Mouse (Mus musculus) embryonic stem cell, embryonic (primary cell): ENCODE measurements around the gene Ogfod2.

Experiments used
- CTCF ChIA-PET, 4 experiments: fragments of 300-600 bp in 2 of 4; fragments of 350-600 bp in 2 of 4; sonication (Branson Sonifier 250); formaldehyde crosslinking; loops; one replicate each; lab custom pipeline; 2022; ENCODE audit warnings: inconsistent platforms in 2 of 4; lab: Charles Lee
- POLR2A ChIA-PET, 4 experiments: fragments of 300-600 bp in 2 of 4; fragments of 350-600 bp in 2 of 4; sonication (Branson Sonifier 250); formaldehyde crosslinking; loops; one replicate each; lab custom pipeline; 2022; ENCODE audit warnings: antibody characterized with exemption in 4 of 4, inconsistent platforms in 1 of 4; lab: Charles Lee

The Ogfod2 gene

DNA sequence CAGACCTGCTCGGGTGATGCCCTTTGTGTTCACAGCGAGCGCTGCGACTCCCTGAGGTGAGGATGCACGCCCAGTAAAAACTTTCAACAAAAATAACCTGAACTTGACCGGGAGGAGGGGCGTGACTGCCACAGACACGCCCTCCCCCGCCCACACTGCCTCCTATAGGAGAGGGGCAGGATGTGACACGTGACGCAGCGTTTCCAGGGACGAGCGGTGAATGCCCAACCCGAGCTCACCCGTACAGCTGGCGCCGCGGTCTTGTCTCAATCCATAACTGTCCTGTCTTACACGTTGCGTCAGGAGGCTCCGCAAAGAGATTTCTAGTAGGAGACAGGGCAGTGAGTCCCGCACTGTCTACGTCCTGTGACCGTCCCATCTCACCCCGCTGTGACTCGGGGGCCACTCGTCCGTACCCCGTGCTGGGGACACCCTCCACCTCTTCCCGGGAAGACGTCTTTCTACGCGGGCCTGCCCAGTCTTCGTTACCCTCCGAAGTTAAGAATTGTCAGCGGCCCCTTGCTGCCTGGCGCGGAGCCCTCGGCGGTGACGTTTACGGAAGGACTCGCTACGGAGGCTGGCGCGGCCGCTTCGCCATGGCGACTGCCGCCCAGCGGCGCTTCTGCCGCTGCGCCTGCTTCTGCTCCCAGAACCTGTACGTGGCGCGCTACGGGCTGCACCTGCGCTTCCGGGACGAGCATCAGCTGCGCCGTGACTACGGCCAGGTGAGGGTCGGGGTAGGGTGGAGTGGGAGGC, at the start of gene Ogfod2:
Gene Ogfod2, plus strand, starts transcription at position 556 of the 756 bp plus-strand sequence.
- CTCF ChIA-PET: interaction anchor here in 3 of 4 experiments (0.6 to 3.1 kb wide), 12 partner anchors 9 to 214 kb away, joined by 3 to 13 read pairs (median 4); partner anchors contain the start of gene Abcb9 (in 1 of the 3)

DNA sequence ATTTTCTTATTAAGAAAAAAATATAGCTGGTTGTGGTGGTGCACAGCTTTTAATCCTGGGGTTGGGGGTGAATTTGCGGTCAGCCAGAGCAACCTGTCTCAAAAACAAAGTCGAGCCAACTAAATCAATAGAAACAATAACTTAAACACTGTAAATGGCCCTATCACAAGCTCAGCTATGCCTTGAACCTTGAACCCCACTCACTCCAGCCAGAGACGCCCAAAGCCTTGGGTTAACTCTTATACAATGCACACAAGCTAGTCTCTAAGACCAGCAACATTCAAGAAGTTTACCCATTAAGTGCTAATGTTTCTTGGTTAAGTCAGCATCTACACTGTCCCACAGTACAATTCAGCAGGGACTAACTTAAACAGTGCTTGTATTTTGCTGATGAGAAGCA, 42.4 kb upstream of the Ogfod2 start:
- CTCF ChIA-PET: interaction anchor here in 1 of 4 experiments (0.5 kb wide), 1 partner anchor 172 kb away, joined by 14 read pairs; no protein-coding TSS in a partner anchor
- POLR2A ChIA-PET: interaction anchor here in 1 of 4 experiments (1.1 kb wide), 1 partner anchor 136 kb away, joined by 3 read pairs; no protein-coding TSS in a partner anchor

More for the DNA sequence above, at the start of gene Ogfod2:
- POLR2A ChIA-PET: interaction anchor here in 3 of 4 experiments (0.6 to 3.0 kb wide), 16 partner anchors 9 to 216 kb away, joined by 3 to 20 read pairs (median 4); partner anchors contain the start of genes Abcb9 (in 3 of the 3), 2810006K23Rik (in 2 of the 3), Mphosph9 (in 2 of the 3) and Ccdc62 (in 1 of the 3)

DNA sequence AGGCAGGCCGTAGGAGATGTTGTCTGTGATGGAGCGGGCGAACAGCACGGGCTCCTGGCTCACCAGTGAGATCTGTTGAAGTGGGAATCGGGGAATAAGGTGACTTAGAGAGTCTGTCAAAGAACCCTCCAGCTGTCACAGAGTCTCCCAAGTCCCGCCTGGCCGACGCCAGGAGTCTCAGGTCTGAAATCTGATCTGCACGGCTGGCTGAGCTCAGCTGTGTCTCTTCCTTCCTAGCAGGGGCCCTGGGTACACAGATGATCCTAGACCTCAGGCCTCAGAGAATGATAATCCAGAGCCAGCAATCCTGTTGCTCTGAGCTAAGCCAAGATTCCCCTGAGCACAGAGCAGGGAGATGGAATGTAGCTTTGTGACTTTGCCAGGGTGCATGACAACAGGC, 38.4 kb upstream of the Ogfod2 start:
- CTCF ChIA-PET: interaction anchor here in 1 of 4 experiments (0.7 to 3.5 kb wide), 2 partner anchors 11 to 410 kb away, joined by 3 to 16 read pairs; no protein-coding TSS in a partner anchor
- POLR2A ChIA-PET: interaction anchor here in 1 of 4 experiments (1.0 to 1.9 kb wide), 2 partner anchors 34 to 76 kb away, joined by 3 to 4 read pairs; no protein-coding TSS in a partner anchor

DNA sequence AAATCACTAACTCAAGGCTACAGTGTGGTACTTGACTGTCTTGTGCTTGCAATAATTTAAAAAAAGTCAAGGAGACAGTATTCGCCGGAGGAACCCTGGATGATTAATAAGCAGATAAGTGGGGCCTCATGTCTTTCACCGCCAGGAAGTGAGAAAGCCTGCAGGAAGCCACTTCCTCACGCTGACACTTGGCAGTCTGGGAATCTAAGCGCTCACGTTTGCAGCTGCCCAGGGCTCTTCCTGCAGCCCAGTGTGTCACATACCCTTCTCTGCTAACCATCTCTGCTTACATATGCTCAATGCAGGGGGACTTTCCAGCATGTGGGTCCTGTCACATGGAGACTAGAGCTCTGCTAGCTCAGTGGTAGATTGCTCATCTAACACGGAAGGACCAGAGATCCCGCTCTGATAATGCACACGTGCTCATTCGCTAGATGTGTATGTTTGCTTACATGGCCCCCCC, 37.2 kb upstream of the Ogfod2 start:
- CTCF ChIA-PET: interaction anchor here (0.5 to 3.5 kb wide), 4 partner anchors 10 to 477 kb away, joined by 3 to 16 read pairs (median 4); no protein-coding TSS in a partner anchor
- POLR2A ChIA-PET: interaction anchor here in 2 of 4 experiments (0.6 to 2.5 kb wide), 8 partner anchors 8 to 335 kb away, joined by 3 to 16 read pairs (median 4); partner anchors contain the start of gene Abcb9 (in 1 of the 2)

DNA sequence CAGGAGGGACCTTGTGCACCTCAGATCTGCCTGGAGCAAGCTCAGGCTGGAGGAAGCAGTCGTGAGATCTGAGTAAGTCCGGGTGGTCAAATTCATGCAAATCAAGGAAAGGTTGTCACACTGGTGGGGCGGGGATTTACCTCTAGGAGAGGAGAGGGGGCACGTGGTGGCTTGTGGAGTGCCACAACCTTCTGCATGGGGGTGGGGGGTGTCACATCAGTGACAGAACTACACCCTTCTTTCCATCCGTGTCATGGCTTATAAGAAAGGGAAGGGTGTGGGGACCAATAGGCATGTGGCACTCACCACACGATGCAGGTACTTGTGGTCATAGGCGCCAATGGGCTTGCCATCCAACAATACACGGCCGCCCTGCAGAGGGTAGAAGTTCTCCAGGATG, 36.4 kb upstream of the Ogfod2 start:
- ChIA-PET CTCF (interaction anchor here (0.7 to 3.5 kb wide), 8 partner anchors 9 to 146 kb away, joined by 3 to 16 read pairs (median 5); partner anchors contain the start of gene Vps37b (in 1 of the 4)), POLR2A (interaction anchor here in 3 of 4 experiments (0.6 to 2.5 kb wide), 21 partner anchors 9 to 351 kb away, joined by 3 to 16 read pairs (median 4); partner anchors contain the start of genes Abcb9 (in 2 of the 3), 2810006K23Rik (in 1 of the 3) and Mphosph9 (in 1 of the 3))

DNA sequence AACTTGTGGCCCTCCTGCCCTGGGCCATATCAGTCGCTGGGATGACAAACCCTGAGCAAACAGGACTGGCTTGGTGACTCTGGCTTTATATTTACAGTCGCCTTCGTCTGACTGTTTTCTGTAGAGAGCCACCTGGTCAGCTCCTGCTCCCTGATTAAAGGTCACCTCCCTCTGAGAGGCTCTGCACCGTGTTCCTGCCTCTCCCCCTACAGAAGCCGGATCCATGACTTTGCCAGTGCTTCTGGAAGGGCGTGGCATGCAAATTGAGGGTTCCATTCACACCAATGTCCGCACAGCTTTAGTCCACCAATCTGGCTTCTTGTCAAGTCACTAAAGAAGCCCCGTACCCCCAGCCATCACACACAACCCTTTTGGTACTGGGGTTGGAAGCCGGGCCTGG, 35.5 kb upstream of the Ogfod2 start:
- ChIA-PET POLR2A (interaction anchor here in 3 of 4 experiments (0.6 to 2.5 kb wide), 34 partner anchors 8 to 1255 kb away, joined by 3 to 16 read pairs (median 4); partner anchors contain the start of genes Vps37b (in 3 of the 3), Abcb9 (in 2 of the 3), 2810006K23Rik (in 1 of the 3) and Kntc1 (in 1 of the 3)), CTCF (interaction anchor here (0.6 to 3.5 kb wide), 13 partner anchors 8 to 147 kb away, joined by 3 to 16 read pairs (median 4); partner anchors contain the start of genes Abcb9 (in 1 of the 4) and Vps37b (in 1 of the 4))

DNA sequence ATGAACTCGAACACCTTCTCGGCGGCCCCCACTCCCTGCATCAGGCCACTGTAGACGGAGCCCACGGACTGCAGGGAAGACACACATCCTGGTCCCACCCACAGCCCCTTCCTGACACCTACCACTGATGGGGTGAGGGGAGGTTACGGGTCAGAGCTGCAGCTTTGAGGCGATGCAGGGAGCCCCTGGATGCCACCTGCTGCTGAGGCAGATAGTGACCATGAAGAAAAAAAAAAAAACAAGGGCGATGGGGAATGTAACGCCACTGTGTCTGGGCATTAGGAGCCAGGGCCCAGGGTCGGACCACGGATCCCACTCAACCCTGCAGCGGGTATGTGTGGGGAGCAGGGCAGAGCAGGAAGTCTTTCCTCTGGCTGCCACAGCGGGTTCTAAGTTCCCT, 34.9 kb upstream of the Ogfod2 start:
- POLR2A ChIA-PET: interaction anchor here in 3 of 4 experiments (0.7 to 2.5 kb wide), 23 partner anchors 8 to 328 kb away, joined by 3 to 16 read pairs (median 4); partner anchors contain the start of genes Abcb9 (in 3 of the 3), Vps37b (in 2 of the 3), Kntc1 (in 1 of the 3) and Rsrc2 (in 1 of the 3)
- CTCF ChIA-PET: interaction anchor here (0.6 to 2.2 kb wide), 7 partner anchors 7 to 85 kb away, joined by 3 to 6 read pairs (median 4); partner anchors contain the start of gene Abcb9 (in 1 of the 4)

DNA sequence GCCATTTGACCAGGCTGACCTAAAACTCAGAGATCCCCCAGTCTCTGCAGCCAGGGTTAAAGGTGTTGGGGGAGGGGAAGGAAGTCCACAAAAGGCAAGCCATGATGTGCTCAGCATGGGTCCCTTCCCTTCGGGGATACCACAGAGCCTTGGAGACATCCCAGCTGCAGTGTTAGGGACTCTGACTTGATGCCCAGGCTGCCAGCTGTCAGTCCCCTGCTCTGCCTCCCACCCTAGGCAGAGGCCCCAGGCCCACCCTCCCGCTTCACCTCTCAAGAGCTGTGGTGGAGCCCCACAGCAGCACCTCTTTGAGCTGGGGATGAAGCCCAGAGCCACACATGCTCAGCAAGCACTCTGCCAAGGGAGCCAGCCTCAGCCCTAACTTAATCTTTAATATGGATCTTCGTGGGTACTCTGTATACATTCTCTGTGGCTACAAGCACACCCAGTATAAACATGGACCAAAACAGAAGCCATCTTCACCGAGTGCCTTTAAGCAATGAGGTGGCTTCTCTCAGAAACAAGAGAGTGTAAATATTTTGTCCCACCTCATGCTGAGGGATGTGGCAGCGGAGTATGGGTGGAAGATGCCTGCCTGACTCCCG, 34.1 kb upstream of the Ogfod2 start:
- ChIA-PET POLR2A (interaction anchor here in 3 of 4 experiments (0.6 to 2.0 kb wide), 10 partner anchors 8 to 80 kb away, joined by 3 to 6 read pairs (median 3); partner anchors contain the start of genes Abcb9 (in 3 of the 3) and Vps37b (in 1 of the 3)), CTCF (interaction anchor here in 2 of 4 experiments (0.6 to 1.5 kb wide), 4 partner anchors 18 to 83 kb away, joined by 3 to 6 read pairs (median 4); no protein-coding TSS in a partner anchor)

DNA sequence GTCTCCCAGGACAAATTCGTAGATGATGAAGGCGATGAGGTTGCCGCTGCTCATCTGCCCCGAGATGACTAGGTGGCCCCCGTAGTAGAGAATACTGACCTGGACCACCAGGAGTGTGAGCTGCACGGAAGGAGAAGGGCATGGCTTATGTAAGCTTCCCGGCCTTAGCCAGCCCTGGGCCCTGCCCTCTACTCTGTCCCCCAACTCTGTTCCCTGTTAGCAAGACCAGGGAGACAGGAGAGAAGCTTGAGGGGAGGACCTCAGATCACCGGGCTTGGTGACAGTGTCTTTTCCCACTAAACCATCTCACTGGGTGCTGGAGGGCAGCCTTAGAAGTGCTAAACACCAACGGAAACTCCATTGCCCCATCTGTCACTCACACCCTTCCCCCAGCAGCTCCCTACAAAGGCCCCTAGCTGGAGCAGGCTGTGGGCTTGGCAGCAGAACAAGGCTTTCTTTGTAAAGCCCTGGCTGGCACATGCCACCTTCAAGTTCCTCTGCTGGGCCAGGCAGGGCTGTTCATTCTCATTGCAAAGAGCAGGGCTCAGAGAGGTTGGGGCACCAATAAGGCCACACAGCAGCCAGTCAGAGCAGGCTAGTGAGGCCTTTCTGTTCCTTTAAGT, 33.2 kb upstream of the Ogfod2 start:
- POLR2A ChIA-PET: interaction anchor here in 3 of 4 experiments (0.9 to 1.7 kb wide), 7 partner anchors 13 to 81 kb away, joined by 3 to 6 read pairs (median 3); partner anchors contain the start of gene Abcb9 (in 1 of the 3)

DNA sequence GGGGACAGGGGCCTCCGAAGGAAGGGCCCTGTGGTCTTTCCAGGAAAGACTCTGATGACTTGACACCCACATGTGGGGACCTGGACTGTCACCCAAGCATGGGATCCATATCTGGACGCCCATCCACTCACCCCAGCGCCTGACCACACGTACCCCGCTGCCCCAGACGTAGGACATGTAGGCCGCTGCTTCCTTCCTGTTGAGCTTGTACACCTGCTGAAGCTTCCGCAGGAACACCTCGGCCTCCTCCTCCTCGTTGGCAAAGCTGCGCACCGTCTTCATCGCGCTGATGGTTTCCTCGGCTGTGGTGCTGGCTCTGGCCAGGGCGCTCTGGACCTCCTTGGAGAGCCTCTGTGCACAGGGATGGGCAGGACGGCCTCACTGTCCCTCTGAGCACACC, 32.2 kb upstream of the Ogfod2 start:
- POLR2A ChIA-PET: interaction anchor here in 2 of 4 experiments (0.6 to 1.8 kb wide), 5 partner anchors 9 to 69 kb away, joined by 3 to 4 read pairs (median 3); partner anchors contain the start of gene Abcb9 (in 1 of the 2)
- CTCF ChIA-PET: no interaction called here

More for the DNA sequence above, 33.2 kb upstream of the Ogfod2 start:
- CTCF ChIA-PET: interaction anchor here in 2 of 4 experiments (0.5 to 0.6 kb wide), 2 partner anchors 22 to 205 kb away, joined by 3 read pairs; no protein-coding TSS in a partner anchor

DNA sequence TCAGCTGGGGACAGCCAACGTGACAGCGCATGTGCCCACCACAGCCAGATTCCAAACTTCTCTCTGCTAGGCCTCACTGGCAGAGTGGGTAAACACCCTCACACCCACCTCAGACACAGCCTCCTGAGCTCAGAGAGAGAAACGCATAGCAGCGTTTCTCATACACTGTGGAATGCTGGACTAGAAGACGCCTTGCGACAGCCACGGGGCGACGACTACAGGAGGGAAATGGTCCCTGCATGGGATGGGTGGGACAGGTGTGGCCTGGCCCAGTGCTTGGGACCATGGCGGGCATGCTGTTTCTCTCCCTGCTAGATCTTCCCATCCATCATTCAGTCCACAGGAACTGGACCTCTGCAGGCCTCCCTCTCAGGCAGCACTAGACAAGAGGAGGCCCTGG, 29.6 kb upstream of the Ogfod2 start:
- POLR2A ChIA-PET: interaction anchor here in 1 of 4 experiments (1.0 kb wide), 2 partner anchors 14 to 76 kb away, joined by 3 read pairs; no protein-coding TSS in a partner anchor
- CTCF ChIA-PET: interaction anchor here in 3 of 4 experiments (0.5 to 1.6 kb wide), 6 partner anchors 9 to 148 kb away, joined by 3 to 7 read pairs (median 4); no protein-coding TSS in a partner anchor

DNA sequence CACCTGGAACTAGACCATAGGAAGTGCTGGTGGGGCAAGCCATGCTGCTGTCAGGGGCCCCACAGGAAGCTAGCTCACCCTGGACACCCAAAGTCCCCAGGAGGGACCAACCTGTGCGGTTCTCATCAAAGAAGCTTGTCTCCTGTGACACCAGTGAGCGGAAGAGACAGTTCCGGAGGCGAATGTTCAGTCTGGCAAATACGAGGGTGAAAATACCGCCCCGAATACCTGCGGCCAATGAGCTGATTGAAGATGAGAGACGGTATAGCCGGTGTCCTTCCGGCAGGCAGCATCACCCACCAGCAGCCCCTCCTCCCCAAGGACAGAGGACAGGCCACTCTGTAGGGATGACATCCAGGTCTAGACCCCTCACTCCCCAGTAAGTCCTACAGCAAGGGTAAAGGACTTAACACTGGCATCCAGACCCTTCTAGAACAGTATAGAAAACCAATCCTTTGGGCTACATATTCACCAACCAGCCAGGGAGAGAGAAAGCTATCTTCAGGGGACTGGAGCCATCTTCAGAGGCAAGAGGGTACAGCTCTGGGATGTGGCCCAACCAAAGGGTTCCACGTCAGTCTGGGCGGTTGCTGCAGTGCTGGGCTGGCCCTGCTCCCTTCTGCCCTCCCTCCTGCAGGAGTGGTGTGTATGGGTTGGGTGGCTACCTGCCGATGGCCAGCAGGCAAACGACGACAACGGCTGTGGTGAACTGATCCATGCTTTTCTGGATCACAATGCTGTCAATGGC, 29.0 kb upstream of the Ogfod2 start:
- CTCF ChIA-PET: interaction anchor here in 3 of 4 experiments (0.5 to 1.9 kb wide), 6 partner anchors 9 to 201 kb away, joined by 3 to 9 read pairs (median 4); no protein-coding TSS in a partner anchor
- POLR2A ChIA-PET: interaction anchor here in 1 of 4 experiments (1.0 kb wide), 2 partner anchors 13 to 77 kb away, joined by 3 read pairs; no protein-coding TSS in a partner anchor

DNA sequence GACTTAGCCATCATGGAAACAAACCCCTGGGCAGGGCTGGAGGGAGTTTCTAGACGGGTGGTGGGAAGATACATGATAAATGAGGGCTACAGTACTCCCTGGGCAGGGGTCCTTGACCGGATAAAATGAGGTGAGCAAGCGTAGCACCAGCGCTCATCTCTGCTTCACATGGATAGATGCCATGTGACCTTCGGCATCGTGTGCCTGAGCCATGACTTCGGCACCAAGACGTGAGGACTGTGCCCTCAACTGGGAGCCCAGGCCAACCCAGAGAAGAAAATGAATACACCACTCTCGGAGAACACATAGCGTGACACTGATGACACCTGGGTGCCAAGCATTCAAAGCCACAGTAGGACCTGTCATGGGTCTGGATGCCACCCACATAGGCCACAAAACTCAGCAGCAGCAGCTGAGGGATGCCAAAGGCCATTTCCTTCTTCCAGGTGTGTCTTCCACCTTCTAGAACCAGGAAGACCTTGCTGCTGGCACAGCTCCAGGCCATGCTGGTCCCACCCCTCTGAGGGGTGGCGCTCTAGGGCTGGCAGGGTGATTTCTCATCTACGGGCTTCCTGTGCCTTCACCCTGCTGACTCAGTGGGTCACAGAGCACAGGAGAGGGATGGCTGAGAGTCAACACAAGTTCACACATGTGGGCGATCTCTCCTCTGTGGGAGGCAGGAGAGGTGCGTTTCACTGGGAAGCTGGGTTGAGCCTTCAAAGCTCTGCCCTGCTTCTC, 28.1 kb upstream of the Ogfod2 start:
- CTCF ChIA-PET: interaction anchor here (0.7 to 3.0 kb wide), 60 partner anchors 8 to 277 kb away, joined by 3 to 69 read pairs (median 5); partner anchors contain the start of genes Abcb9 (in 3 of the 4), Vps37b (in 2 of the 4), 2810006K23Rik (in 1 of the 4) and Mphosph9 (in 1 of the 4)

DNA sequence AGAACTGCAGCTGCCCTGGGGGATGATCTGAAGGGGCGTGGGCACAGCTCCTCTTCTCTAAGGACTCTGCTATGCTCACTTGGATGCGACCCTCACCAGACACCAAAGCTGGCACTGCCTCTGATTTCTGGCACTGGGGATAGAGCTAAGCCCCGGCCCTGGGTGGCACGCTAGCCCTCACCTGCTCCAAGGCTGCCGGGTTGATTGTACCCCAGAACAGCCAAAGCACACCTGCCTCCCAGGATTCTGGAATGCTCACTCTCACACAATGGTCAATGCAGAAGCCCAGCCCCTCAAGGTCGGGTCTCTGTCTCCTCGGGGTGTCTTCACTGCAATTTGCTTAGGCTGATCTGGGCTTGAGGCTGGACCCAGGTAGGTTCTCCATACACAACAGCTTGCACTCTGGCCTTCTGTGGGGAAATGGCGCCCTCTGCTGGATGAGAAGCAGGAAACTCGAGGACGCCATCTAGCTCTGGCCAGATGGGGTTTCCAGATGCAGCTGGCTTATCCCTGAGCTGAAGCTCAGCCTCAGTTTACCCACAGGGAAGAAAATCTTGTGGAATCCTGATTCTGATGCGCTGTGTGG, 27.4 kb upstream of the Ogfod2 start:
- ChIA-PET POLR2A (interaction anchor here in 3 of 4 experiments (0.5 to 1.5 kb wide), 10 partner anchors 8 to 102 kb away, joined by 3 to 12 read pairs (median 4); partner anchors contain the start of gene Abcb9 (in 1 of the 3)), CTCF (interaction anchor here (0.5 to 3.0 kb wide), 71 partner anchors 8 to 780 kb away, joined by 3 to 69 read pairs (median 4); partner anchors contain the start of genes Abcb9 (in 3 of the 4), Vps37b (in 2 of the 4), 2810006K23Rik (in 1 of the 4) and Hip1r (in 1 of the 4))

More for the DNA sequence above, 28.1 kb upstream of the Ogfod2 start:
- POLR2A ChIA-PET: interaction anchor here in 2 of 4 experiments (0.8 to 1.5 kb wide), 6 partner anchors 7 to 102 kb away, joined by 3 to 12 read pairs (median 6); partner anchors contain the start of gene Abcb9 (in 1 of the 2)
